Mouse (Mus musculus) forebrain, embryonic 16.5 days (tissue): ENCODE results near the gene Ambp. TPM values are rescaled to one million over a fixed set of nuclear protein-coding genes. Genes with fewer than 3 reads are reported as not detected.

ENCODE experiments used
- ATAC-seq: fragments of 200-750 bp; cut with Nextera tagmentation; 2 replicates; pipeline ENCODE4 v1.8.0; 2017; ENCODE audit warnings: mild to moderate bottlenecking, moderate library complexity
- H3K27ac ChIP-seq: fragments of 300-500 bp; sonication (generic); 2 replicates; pipeline ENCODE4 v1.5.1; 2014; ENCODE audit warnings: low read length, control low read depth
- H3K27me3 ChIP-seq: fragments of 300-500 bp; sonication (generic); replicated peaks from 2 replicates; pipeline ENCODE4 v1.6.1; 2014; ENCODE audit warnings: low read length; ENCODE audit not compliant: control insufficient read depth, insufficient read depth
- H3K36me3 ChIP-seq: fragments of 300-500 bp; sonication (generic); 2 replicates; pipeline ENCODE4 v1.6.1; 2014; ENCODE audit not compliant: control insufficient read depth, insufficient read depth
- H3K4me1 ChIP-seq: fragments of 300-500 bp; sonication (generic); replicated peaks from 2 replicates; pipeline ENCODE4 v1.6.1; 2014; ENCODE audit warnings: low read length; ENCODE audit not compliant: control insufficient read depth, insufficient read depth
- H3K4me2 ChIP-seq: fragments of 300-500 bp; sonication (generic); 2 replicates; pipeline ENCODE4 v1.6.1; 2014; ENCODE audit warnings: mild to moderate bottlenecking, low read length, control low read depth
- H3K4me3 ChIP-seq: fragments of 300-500 bp; sonication (generic); replicated peaks from 2 replicates; pipeline ENCODE4 v1.5.1; 2014; ENCODE audit warnings: mild to moderate bottlenecking, low read length, control low read depth
- H3K9ac ChIP-seq: fragments of 300-500 bp; sonication (generic); replicated peaks from 2 replicates; pipeline ENCODE4 v1.6.1; 2014; ENCODE audit warnings: low read depth, low read length, control low read depth
- H3K9me3 ChIP-seq: fragments of 300-500 bp; sonication (generic); 2 replicates; pipeline ENCODE4 v1.6.1; 2016; ENCODE audit warnings: low read length; ENCODE audit not compliant: control insufficient read depth
- WGBS: fragments of 180-500 bp; shearing (Covaris S2); extraction: QIAGEN DNeasy Blood & Tissue Kit; methylation state at CpG from one replicate; pipeline ENCODE4 v1.1.7; 2014; 5-methylcytosine and 5-hydroxymethylcytosine counted together
- polyA plus RNA-seq: library from polyadenylated mRNA; unstranded; fragments of >200 nt; fragmentation: Nextera tagmentation; extraction: Ambion mirVana; gene quantifications from 2 replicates; pipeline ENCODE4 v1.2.1, GENCODE M21; 2015

Ambp gene
- polyA plus RNA-seq, 1 experiment from 2014 or later = 0.22 TPM

DNA sequence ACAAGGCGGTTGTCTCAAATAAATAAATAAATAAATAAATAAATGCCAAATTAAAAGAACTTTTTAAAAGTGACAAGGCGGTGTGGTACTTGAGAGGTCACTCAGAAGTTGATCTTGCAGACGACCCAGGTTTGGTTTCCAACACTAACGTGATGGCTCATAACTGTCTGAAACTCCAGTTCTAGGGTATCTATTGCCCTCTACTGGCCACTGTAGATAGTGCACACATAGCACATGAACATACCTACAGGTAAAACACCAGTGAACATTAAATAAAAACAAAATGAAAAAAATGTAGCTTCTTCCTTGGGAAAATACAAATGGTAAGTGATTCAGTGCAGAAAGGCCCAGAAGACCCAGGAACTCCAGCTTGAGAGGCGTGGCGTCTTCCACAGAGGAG is 7.3 kb downstream of the Ambp start:
- H3K36me3 ChIP-seq = no peaks in the 10 kb centered on the region
- H3K9me3 ChIP-seq = no peaks in the 10 kb centered on the region
- no peak overlapping the region for H3K4me2 ChIP-seq
- no peak overlapping the region for H3K27ac ChIP-seq
- no peak overlapping the region for H3K9ac ChIP-seq
- H3K4me3 ChIP-seq = no peak overlapping the region
- no peaks in the 10 kb centered on the region for H3K4me1 ChIP-seq
- ATAC-seq = no peak
- no peaks in the 10 kb centered on the region for H3K27me3 ChIP-seq
- WGBS = 94% methylated on average over 6 of the region's 6 CpGs

DNA sequence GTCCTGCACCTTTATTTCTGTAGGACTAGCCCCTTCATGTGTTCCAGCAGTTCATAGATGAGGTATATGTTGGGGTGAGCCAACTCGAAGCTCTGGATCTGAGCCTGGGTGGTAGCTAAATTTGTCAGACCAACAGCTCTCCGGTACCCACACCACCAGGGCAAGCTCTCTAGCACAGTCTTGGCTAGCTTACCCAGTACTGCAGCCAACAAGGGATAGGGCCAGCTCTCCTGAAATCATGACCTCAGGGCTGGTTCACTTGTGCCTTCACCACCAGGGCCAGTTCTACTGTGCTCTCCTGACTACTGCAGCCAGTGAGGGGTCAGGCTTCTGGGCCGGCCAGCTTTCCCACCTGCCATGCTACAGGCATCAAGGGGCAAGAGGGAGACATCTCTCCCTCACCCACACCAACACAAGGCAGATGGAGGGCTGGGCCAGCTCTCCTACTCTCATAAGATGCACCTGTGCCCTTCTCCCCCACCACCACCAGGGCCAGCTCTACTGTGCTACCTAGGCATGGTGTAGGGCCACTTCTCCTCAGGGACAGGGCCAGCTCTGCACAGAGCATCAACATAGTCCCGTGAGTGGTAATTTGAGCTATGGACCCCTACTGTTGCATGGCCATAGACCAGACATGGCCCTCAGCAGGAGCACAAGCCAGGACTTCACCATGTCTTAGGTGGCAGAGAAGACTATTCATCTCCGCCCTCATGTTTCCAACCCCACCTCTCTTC is 24.5 kb downstream of the Ambp start:
- no peak overlapping the region for H3K4me3 ChIP-seq
- H3K36me3 ChIP-seq = peaks cover 7% of the 10 kb centered on the region
- H3K27ac ChIP-seq = no peak overlapping the region
- H3K27me3 ChIP-seq = no peaks in the 10 kb centered on the region
- no peak overlapping the region for H3K4me2 ChIP-seq
- ATAC-seq = no peak
- H3K9ac ChIP-seq = no peak overlapping the region
- H3K9me3 ChIP-seq = no peaks in the 10 kb centered on the region
- whole genome bisulfite sequencing = 94% methylated on average over 5 of the region's 5 CpGs
- H3K4me1 ChIP-seq = no peaks in the 10 kb centered on the region

DNA sequence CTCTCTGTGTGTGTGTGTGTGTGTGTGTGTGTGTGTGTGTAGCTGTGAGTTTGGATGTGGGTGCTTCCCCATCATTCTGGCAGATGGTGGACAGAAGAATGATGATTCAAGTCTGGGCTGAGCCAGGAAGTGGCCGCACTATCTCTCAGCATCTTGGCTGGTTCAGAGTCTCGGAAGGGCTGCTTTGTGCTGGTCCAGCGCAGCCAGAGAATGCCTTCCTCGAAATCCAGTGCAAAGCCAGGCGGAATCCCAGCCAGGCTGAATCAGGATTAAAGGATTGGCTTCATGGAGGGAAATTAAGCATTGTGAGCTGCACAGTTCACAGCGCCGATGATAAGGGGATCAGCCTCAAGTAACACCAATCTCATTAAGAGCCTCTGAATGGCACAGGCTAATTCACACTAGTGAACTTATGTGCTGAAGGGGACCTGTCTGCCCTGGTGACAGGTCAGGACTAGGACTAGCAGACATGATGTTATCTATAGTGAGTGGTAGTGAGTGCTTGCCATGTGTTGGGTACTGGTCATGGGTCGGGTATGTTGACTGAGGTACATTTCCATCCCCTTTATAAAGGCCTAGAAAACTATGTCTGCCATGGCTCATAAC is 29.6 kb downstream of the Ambp start:
- Histone ChIP-seq H3K36me3 (peaks cover 6% of the 10 kb centered on the region; the same call in 1 of the 2 replicates), H3K4me2 (no peak overlapping the region), H3K4me1 (no peaks in the 10 kb centered on the region), H3K4me3 (no peak overlapping the region), H3K27ac (no peak overlapping the region), H3K9ac (no peak overlapping the region), H3K27me3 (no peaks in the 10 kb centered on the region), H3K9me3 (0 out of 2 replicates have a peak, but pooled peaks cover 3% of the 10 kb centered on the region)
- WGBS = 20% methylated on average over 8 of the region's 8 CpGs
- no peak for ATAC-seq

DNA sequence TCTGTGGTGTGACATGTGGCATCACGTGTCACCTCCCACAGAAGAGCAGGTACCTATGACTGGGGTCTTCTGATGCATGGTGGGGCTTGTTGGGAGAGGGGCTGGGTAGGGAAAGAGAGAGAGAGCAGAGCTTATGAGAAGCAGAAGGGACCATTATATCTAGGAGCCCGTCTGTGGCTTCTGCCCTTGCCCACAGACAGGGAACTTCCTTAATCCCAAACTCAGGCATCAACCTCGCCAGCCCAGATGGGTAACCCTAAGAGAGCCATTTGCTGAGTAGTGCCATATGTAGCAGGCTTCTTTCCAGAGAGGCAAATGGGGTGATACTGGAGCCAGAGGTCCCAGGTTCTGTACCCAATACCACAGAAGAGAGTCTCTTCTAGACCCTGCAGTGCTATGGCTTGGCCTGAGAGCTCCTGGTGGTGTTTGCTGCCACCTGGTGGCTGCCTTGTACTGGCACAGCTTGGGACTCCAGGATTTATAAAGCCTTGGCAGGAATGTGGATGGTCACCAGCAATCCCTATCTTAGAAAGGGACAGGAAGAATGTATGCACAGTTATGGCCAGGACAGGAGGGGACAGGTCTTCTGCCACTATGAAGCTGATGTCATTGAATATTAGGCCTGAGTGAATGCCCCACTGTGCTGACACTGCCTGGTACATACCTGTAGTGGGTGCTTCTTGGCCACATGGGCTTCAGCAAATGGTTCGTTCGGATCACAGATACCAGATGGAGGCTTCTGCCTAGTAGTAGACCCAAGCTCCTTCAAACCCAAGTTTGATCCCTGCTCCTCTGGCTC is 35.8 kb downstream of the Ambp start:
- Histone ChIP-seq H3K4me3 (no peak overlapping the region), H3K27ac (no peak overlapping the region), H3K9ac (no peak overlapping the region), H3K4me2 (no peak overlapping the region), H3K9me3 (0 out of 2 replicates have a peak, but pooled peaks cover 3% of the 10 kb centered on the region), H3K4me1 (no peaks in the 10 kb centered on the region), H3K27me3 (no peaks in the 10 kb centered on the region), H3K36me3 (peaks cover 6% of the 10 kb centered on the region; the same call in 1 of the 2 replicates)
- WGBS = 89% methylated on average over 5 of the region's 5 CpGs
- ATAC-seq = peak; percentile 94

DNA sequence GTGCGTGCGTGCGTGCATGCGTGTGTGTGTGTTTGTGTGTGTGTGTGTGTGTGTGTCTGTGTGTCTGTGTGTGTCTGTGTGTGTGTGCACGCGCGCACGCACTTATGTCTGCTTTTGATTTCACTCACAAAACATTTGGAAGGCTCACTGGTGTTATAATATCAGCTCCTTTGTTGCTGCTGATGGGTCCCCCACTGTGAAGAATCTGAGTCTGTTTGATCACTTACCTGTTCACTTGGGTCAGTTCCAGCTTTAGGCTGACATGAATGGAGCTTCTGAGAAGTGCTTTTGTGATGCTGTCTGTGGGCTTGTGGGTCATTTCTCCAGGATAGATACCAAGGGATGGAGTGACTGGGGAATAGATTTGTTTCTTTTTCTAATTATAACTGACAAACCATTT is 48.9 kb downstream of the Ambp start:
- Histone ChIP-seq H3K36me3 (no peaks in the 10 kb centered on the region), H3K9ac (no peak overlapping the region), H3K4me3 (no peak overlapping the region), H3K27ac (no peak overlapping the region), H3K9me3 (no peaks in the 10 kb centered on the region), H3K4me2 (no peak overlapping the region), H3K4me1 (no peaks in the 10 kb centered on the region), H3K27me3 (no peaks in the 10 kb centered on the region)
- 80% methylated on average over 8 of the region's 8 CpGs for WGBS
- ATAC-seq = no peak

DNA sequence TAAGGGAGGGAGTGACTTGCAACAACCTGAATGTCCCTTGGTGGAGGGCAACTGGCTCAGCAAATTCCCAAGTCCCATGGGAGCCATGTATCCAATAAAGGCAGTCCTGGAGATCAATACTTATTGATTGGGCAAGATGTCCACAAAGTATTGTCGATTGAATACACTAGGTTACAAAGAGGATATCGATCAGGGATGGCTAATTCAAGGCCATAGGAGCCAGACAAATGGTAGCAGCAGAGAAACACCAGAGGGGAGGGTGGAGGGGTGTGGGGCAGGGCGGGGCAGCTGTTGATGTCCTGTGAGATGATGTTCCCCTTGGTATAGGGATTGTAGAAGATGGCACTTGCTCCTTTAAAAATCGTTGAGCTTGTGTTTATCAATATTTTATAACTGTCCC is 52.6 kb downstream of the Ambp start:
- H3K9ac ChIP-seq = no peak overlapping the region
- H3K4me3 ChIP-seq = no peak overlapping the region
- no peaks in the 10 kb centered on the region for H3K27me3 ChIP-seq
- no peak overlapping the region for H3K27ac ChIP-seq
- H3K9me3 ChIP-seq = no peaks in the 10 kb centered on the region
- WGBS = 95% methylated on average over 4 of the region's 4 CpGs
- H3K4me2 ChIP-seq = no peak overlapping the region
- ATAC-seq = no peak
- H3K4me1 ChIP-seq = no peaks in the 10 kb centered on the region
- H3K36me3 ChIP-seq = peaks cover 2% of the 10 kb centered on the region; the same call in 1 of the 2 replicates

DNA sequence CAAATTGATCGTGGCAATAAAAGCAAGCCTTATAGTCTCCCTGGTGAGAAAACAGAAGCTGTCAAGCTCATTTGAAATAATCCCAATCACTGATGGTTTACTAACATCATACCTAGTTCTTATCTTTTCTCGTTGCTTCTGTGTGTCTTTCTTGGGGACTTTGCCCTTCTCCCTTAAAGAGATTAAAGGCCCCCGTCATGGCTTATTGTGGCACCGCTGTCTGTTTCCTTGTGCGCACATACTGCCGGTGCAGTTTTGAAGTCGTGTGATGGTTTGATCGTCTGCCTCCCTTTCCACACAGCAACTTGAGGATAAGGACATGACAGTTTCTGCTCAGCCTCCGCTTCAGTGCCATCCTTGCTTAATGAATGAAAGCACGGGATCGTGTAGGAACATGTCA is 54.1 kb downstream of the Ambp start:
- Histone ChIP-seq H3K27me3 (no peaks in the 10 kb centered on the region), H3K9ac (no peak overlapping the region), H3K4me3 (no peak overlapping the region), H3K4me1 (no peaks in the 10 kb centered on the region), H3K27ac (no peak overlapping the region), H3K36me3 (peaks cover 2% of the 10 kb centered on the region; the same call in 1 of the 2 replicates), H3K4me2 (no peak overlapping the region), H3K9me3 (no peaks in the 10 kb centered on the region)
- 92% methylated on average over 11 of the region's 11 CpGs for WGBS
- no peak for ATAC-seq

DNA sequence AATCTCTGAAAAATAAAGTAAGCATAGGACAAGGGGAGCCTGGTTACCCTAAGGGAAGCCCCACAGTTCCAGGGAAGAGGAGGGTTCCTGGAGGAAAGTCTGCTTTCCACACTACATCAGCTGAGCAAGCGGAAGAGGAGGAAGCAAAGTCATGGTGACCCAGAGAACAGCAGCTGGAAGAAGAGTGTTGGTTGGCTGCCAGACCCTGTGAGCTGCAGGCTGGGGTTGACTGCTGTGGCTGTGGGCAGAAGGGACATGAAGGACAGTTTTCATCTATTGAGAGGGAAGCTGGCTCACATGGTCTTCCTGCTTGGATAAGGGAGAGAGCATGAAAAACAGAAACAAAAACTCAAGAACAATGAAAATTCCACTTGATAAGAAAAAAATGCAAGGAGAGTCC is 57.0 kb downstream of the Ambp start:
- no peaks in the 10 kb centered on the region for H3K4me1 ChIP-seq
- H3K9ac ChIP-seq = no peak overlapping the region
- no peak for ATAC-seq
- peaks cover 2% of the 10 kb centered on the region; the same call in 1 of the 2 replicates for H3K36me3 ChIP-seq
- H3K4me3 ChIP-seq = no peak overlapping the region
- H3K4me2 ChIP-seq = no peak overlapping the region
- 78% methylated on average over 1 of the region's 1 CpGs for WGBS
- H3K27me3 ChIP-seq = no peaks in the 10 kb centered on the region
- H3K9me3 ChIP-seq = no peaks in the 10 kb centered on the region
- no peak overlapping the region for H3K27ac ChIP-seq
